Mouse (Mus musculus) skeletal muscle tissue, postnatal 0 days (tissue): ENCODE measurements around the gene Zfp369. TPM values are rescaled to one million over a fixed set of nuclear protein-coding genes. Genes with fewer than 3 reads are reported as not detected.

Source experiments
- polyA plus RNA-seq: library from polyadenylated mRNA; unstranded; fragments of >200 nt; fragmentation: Nextera tagmentation; extraction: Ambion mirVana; gene quantifications from 2 replicates; pipeline ENCODE4 v1.2.1, GENCODE M21; 2015

Gene Zfp369
- polyA plus RNA-seq = 4.4 and 4.5 TPM in 2 replicates

GRCm38 (mm10) chr13:65278383-65279341 is at the start of gene Zfp369:
Gene Zfp369 (plus strand): TSS chr13:65278814.

GRCm38 (mm10) chr13:65259239-65259638 is 19.4 kb upstream of the Zfp369 start, which contains the start of gene Gm10775:
Gene Gm10775 (plus strand): TSS chr13:65259539.

Other genes with a start within 250 kb of the Zfp369 start
- gene Spata31d1c, start 245.8 kb upstream of the Zfp369 start, polyA plus RNA-seq = not detected in 2 replicates
- gene Prss47, start 226.1 kb upstream of the Zfp369 start, polyA plus RNA-seq = not detected in 2 replicates
- gene Mfsd14b, start 165.8 kb upstream of the Zfp369 start, polyA plus RNA-seq = 20.2 and 24.3 TPM in 2 replicates
- not detected in 2 replicates for gene Olfr465-ps1, start 140.7 kb upstream of the Zfp369 start, polyA plus RNA-seq
- not detected in 2 replicates for gene Olfr466, start 128.6 kb upstream of the Zfp369 start, polyA plus RNA-seq
- not detected in 2 replicates for gene Nlrp4f, start 72.8 kb upstream of the Zfp369 start, polyA plus RNA-seq
- gene Gm10775, start 19.3 kb upstream of the Zfp369 start, polyA plus RNA-seq = not detected in 2 replicates
- gene Gm10139, start 233.9 kb downstream of the Zfp369 start, polyA plus RNA-seq = not detected in 2 replicates